Mouse (Mus musculus): Measurements from ENCODE around the gene Rin1.

DNA sequence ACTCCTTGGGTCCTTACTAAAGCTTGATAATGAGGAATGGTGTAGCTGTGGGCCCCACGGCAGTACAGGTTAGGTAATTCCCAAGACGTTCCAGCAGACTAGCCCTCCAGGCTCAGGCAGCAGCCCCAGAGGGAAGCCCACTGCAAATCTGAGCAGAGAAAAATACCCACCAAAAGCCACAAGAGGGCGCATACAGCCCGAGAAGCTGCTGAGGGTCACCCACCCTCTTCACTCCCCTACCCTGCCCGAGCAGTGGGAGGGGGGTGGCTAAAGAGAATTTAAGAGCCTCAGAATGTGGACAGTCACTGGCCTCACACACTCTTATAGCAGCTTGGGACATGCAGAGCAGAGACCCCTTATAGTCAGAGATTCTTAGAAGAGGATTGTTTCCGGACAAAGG lies 6.0 kb downstream of the Rin1 start:
- TF ChIP-seq POLR2A (IDR thresholded peaks at IDR 0.05; ENCODE audit: borderline replicate concordance, extremely low read depth, insufficient read depth, insufficient read length, poor library complexity, severe bottlenecking) (no peak), CTCF (IDR thresholded peaks at IDR 0.05; ENCODE audit: borderline replicate concordance, extremely low read depth, insufficient read depth, insufficient read length) (peak; percentile 93)

All from brain, embryonic 14.5 days (tissue).